Mouse (Mus musculus) C2C12 (cell line): ENCODE measurements around the gene Bbof1.

Experiments
- CEBPB ChIP-seq: IDR thresholded peaks from one replicate; pipeline ENCODE4 v1.6.1; 2011; ENCODE audit warnings: low read depth, mild to moderate bottlenecking, control low read depth, moderate library complexity
- CTCF ChIP-seq: IDR thresholded peaks from one replicate; pipeline ENCODE4 v1.5.1; 2011; ENCODE audit not compliant: control insufficient read depth, insufficient read depth, insufficient read length
- MAX ChIP-seq: IDR thresholded peaks from one replicate; pipeline ENCODE4 v1.6.1; 2011; ENCODE audit warnings: mild to moderate bottlenecking, control low read depth
- MYOG ChIP-seq: IDR thresholded peaks from one replicate; pipeline ENCODE4 v1.6.1; 2011; ENCODE audit not compliant: control insufficient read depth, insufficient read length; ENCODE audit errors: extremely low read depth

GRCm38 (mm10) chr12:84482778-84483585 lies 74.1 kb downstream of the Bbof1 start:
- no peak for TF ChIP-seq CTCF
- no peak for TF ChIP-seq MAX
- no peak for TF ChIP-seq MYOG
- TF ChIP-seq CEBPB: no peak
